Mouse (Mus musculus) small intestine, adult 2 months (tissue): ENCODE data around the gene Rhbdd1. TPM values are rescaled to one million over a fixed set of nuclear protein-coding genes. Genes with fewer than 3 reads are reported as not detected.
A peak's percentile ranks its signal among the peaks of the same experiment; 100 is the strongest.

Experiments used
- H3K27ac ChIP-seq: fragments of 200-500 bp; 2 replicates; pipeline ENCODE4 v1.5.1; 2012; ENCODE audit warnings: low read depth, low read length, control low read depth, inconsistent platforms; ENCODE audit not compliant: insufficient read depth
- H3K27me3 ChIP-seq: fragments of 200-500 bp; 2 replicates; pipeline ENCODE4 v1.6.1; 2012; ENCODE audit warnings: mild to moderate bottlenecking, moderate library complexity, low read length, inconsistent platforms; ENCODE audit not compliant: control insufficient read depth, insufficient read depth
- H3K36me3 ChIP-seq: fragments of 200-500 bp; 2 replicates; pipeline ENCODE4 v1.6.1; 2012; ENCODE audit warnings: mild to moderate bottlenecking, low read length, control low read depth, inconsistent platforms; ENCODE audit not compliant: control insufficient read depth, insufficient read depth
- H3K4me1 ChIP-seq: fragments of 200-500 bp; 2 replicates; pipeline ENCODE4 v1.6.1; 2012; ENCODE audit warnings: low read length, inconsistent platforms, mixed read lengths; ENCODE audit not compliant: control insufficient read depth, insufficient read depth, insufficient read length
- H3K4me3 ChIP-seq: fragments of 200-500 bp; 2 replicates; pipeline ENCODE4 v1.5.1; 2012; ENCODE audit warnings: low read depth, mild to moderate bottlenecking, control low read depth, inconsistent platforms, low read length, moderate library complexity
- CTCF ChIP-seq: fragments of 200-500 bp; IDR thresholded peaks from 2 replicates; pipeline ENCODE4 v1.5.1; 2012; ENCODE audit warnings: low read depth, mild to moderate bottlenecking, control low read depth, inconsistent platforms, low read length, moderate library complexity, mixed read lengths; ENCODE audit not compliant: insufficient replicate concordance, insufficient read length; ENCODE audit errors: extremely low read depth
- POLR2A ChIP-seq: fragments of 200-500 bp; IDR thresholded peaks from 2 replicates; pipeline ENCODE4 v1.6.1; 2012; ENCODE audit warnings: low read depth, mild to moderate bottlenecking, control low read depth, inconsistent platforms, low read length, moderate library complexity
- WGBS: fragments of 180-500 bp; shearing (Covaris S2); methylation state at CpG from one replicate; pipeline ENCODE4 v1.1.7; 2018; 5-methylcytosine and 5-hydroxymethylcytosine counted together
- polyA plus RNA-seq: library from polyadenylated mRNA; depleted of rRNA; stranded (reverse); fragments of >200 nt; gene quantifications from 2 replicates; pipeline ENCODE4 v1.2.3, GENCODE M21; 2012

Rhbdd1 gene
- polyA plus RNA-seq, 1 experiment, result 4.9 TPM

GRCm38 (mm10) chr1:82432919-82433648 lies 116.8 kb downstream of the Rhbdd1 start:
- Histone ChIP-seq H3K4me1 (peaks cover 12% of the 10 kb centered on the region), H3K27ac (no peak overlapping the region), H3K27me3 (no peaks in the 10 kb centered on the region), H3K4me3 (no peak overlapping the region), H3K36me3 (no peaks in the 10 kb centered on the region)
- 67% methylated on average over 15 of the region's 15 CpGs for WGBS
- TF ChIP-seq POLR2A, result no peak
- TF ChIP-seq CTCF, result peak; percentile 60; the same call in 1 of the 2 replicates

DNA sequence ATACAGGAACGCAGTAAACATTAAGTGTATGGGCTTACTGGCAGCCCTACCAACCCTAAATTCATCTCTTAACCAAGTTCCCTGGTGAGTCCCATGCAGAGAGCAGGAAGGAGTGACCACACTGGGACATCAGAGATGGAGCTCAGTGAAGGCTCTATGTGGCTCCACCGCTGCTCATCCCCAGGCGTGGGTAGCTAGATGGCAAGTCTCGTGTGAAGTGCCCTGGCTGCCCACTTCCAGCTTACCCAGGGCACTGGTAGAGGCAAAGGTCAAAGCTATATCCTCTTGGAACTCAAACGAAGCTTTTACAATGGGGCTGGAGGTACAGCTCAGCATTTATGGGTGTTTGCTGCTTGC lies 117.4 kb downstream of the Rhbdd1 start:
- WGBS, result 67% methylated on average over 5 of the region's 5 CpGs
- H3K27me3 ChIP-seq, result no peaks in the 10 kb centered on the region
- TF ChIP-seq CTCF (no peak), POLR2A (no peak)

DNA sequence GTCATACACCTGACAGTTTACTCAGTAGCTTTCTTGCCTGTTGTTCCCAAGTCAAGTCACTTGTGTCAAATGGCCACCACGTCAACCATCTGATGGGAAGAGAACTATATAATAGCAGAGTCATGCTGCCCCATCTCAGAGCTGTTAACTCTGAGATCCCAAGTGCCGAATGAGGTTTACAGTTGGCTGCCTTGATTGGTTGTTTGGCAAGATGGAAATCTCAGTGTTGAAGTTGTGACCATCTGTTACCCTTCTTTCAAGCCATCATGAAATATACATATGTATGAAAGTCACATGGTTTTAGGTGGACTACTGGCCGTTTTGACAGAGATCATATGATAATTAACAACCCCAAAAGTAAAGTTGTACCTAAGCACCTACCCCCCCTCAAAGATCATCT lies 121.0 kb downstream of the Rhbdd1 start:
- no peaks in the 10 kb centered on the region for H3K36me3 ChIP-seq
- H3K4me1 ChIP-seq, result no peaks in the 10 kb centered on the region
- H3K27ac ChIP-seq, result no peak overlapping the region
- TF ChIP-seq POLR2A, result no peak
- no peak for TF ChIP-seq CTCF
- no peak overlapping the region for H3K4me3 ChIP-seq
- no peaks in the 10 kb centered on the region for H3K27me3 ChIP-seq
- WGBS, result 80% methylated on average over 3 of the region's 3 CpGs

More for the DNA sequence above, 117.4 kb downstream of the Rhbdd1 start:
- Histone ChIP-seq H3K4me1 (peaks cover 8% of the 10 kb centered on the region; the same call in 1 of the 2 replicates), H3K27ac (no peak overlapping the region), H3K36me3 (no peaks in the 10 kb centered on the region), H3K4me3 (no peak overlapping the region)

DNA sequence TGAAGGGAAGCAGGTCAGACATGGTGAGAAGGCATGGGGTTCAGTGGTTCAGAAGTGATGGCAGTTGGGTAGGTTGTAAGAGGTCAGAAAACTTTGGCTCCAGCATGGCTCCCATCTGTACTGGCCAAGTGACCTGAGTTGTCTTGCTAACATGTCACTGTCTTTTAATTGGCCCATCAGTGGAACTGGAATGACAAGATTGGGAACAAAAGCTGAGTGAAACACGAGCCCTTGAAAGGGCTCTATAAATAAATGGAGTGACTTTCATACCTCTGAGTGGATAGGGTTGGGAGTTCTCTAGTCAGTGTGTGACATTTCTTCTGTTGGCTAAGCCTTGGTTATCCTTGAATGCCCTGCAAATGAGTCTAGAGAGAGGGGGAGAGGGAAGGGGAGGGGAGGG lies 123.9 kb downstream of the Rhbdd1 start:
- WGBS, result 44% methylated on average over 1 of the region's 1 CpGs
- no peak for TF ChIP-seq POLR2A
- TF ChIP-seq CTCF, result no peak
- H3K27ac ChIP-seq, result no peak overlapping the region
- H3K36me3 ChIP-seq, result no peaks in the 10 kb centered on the region
- H3K4me1 ChIP-seq, result no peaks in the 10 kb centered on the region
- no peaks in the 10 kb centered on the region for H3K27me3 ChIP-seq
- no peak overlapping the region for H3K4me3 ChIP-seq

- H3K36me3 ChIP-seq, result no peaks in the 10 kb centered on the region
- 71% methylated on average over 4 of the region's 4 CpGs for WGBS
- TF ChIP-seq POLR2A (no peak), CTCF (no peak)
- no peak overlapping the region for H3K27ac ChIP-seq
- no peaks in the 10 kb centered on the region for H3K27me3 ChIP-seq
- no peaks in the 10 kb centered on the region for H3K4me1 ChIP-seq
- no peak overlapping the region for H3K4me3 ChIP-seq
Measured at GRCm38 (mm10) chr1:82443517-82443916, 127.3 kb downstream of the Rhbdd1 start.

GRCm38 (mm10) chr1:82446049-82446448 lies 129.8 kb downstream of the Rhbdd1 start:
- TF ChIP-seq POLR2A, result no peak
- no peak for TF ChIP-seq CTCF

GRCm38 (mm10) chr1:82449851-82450250 lies 133.6 kb downstream of the Rhbdd1 start:
- Histone ChIP-seq H3K4me3 (no peak overlapping the region), H3K36me3 (no peaks in the 10 kb centered on the region), H3K27me3 (no peaks in the 10 kb centered on the region), H3K4me1 (no peaks in the 10 kb centered on the region), H3K27ac (no peak overlapping the region)
- WGBS, result 80% methylated on average over 4 of the region's 4 CpGs
- TF ChIP-seq CTCF (no peak), POLR2A (no peak)

More at GRCm38 (mm10) chr1:82446049-82446448, 129.8 kb downstream of the Rhbdd1 start:
- H3K4me1 ChIP-seq, result no peaks in the 10 kb centered on the region
- WGBS, result 84% methylated on average over 7 of the region's 7 CpGs
- no peaks in the 10 kb centered on the region for H3K36me3 ChIP-seq
- no peak overlapping the region for H3K27ac ChIP-seq
- no peak overlapping the region for H3K4me3 ChIP-seq
- no peaks in the 10 kb centered on the region for H3K27me3 ChIP-seq
